Mouse (Mus musculus) bone marrow macrophage, adult 2 months (primary cell): ENCODE results near the gene Rnf208.

ENCODE experiments used
- CTCF ChIP-seq: IDR thresholded peaks from 2 replicates; pipeline ENCODE4 v1.5.1; 2012; ENCODE audit warnings: low read depth, mild to moderate bottlenecking, low read length, moderate library complexity
- POLR2A ChIP-seq: IDR thresholded peaks from 2 replicates; pipeline ENCODE4 v1.6.1; 2012; ENCODE audit warnings: mild to moderate bottlenecking, low read depth, low read length, borderline replicate concordance

GRCm38 (mm10) chr2:25207593-25207992 lies 34.5 kb upstream of the Rnf208 start:
- TF ChIP-seq CTCF (no peak), POLR2A (no peak)
